Mouse (Mus musculus) urinary bladder, postnatal 14 days (tissue): ENCODE measurements around the gene Ablim1.
A peak's percentile ranks its signal among the peaks of the same experiment; 100 is the strongest.

Source experiments
- DNase-seq: peaks from one replicate; pipeline ENCODE4 v3.0.0; 2021; ENCODE audit warnings: low spot score

The Ablim1 gene

DNA sequence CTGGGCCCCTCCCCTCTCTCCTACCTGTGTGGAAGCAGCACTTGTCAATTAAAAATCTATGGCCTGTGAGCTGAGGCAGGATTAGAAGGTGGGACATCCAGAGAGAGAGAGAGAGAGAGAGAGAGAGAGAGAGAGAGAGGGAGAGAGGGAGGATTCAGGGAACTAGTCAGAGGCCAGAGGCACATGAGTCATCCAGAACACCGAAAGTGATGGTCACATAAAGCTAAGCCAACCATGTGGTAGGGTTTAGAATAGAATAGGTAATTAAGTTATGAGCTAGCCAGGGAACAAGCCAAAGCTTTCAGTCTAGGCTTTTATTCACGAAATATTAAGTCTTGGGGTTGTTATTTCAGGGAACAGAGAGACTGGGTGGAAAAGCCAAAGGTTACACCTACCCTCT lies 10.1 kb downstream of the Ablim1 start:
- DNase-seq = no peak

DNA sequence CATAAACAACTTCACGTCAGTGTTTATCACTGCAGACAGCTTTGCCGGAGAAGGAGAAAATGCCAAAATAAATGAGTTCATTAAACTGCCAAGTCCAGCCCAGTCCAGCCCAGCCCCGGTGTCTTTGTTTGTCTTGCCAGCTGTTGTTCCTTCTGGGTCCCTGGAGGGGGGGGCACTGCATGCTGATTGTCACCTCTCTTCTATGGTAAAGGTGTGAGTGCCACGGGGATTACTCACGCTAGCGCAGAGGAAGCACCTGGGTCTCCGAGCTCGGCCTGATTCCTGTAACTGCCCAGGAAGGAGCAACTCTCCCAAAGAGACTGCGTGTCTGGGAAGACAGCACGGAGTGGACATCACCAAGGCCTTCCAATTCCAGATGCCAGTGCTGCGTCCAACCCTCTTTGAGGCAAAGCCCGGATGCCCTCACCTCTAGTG lies 12.7 kb downstream of the Ablim1 start:
- DNase-seq = no peak

GRCm38 (mm10) chr19:57298006-57298405 lies 16.7 kb downstream of the Ablim1 start:
- DNase-seq = no peak

DNA sequence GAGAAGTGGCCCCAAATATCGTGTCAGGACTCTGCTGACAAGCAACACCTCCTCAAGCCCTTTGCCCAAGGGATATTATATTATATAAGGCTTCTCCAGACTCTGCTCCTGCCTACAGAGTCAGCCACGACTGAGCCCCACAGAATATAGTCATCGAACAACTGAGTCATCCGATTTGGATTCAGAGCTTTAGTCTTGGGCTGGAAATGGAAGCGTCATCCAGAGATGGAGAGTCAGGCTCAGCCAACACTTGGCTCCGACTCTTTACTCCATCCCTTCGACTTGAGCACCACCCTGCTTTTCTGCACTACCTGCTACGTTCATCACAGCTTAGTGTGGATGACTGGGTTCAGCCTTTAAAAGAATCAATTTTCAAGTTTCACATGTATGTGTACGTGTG lies 17.3 kb downstream of the Ablim1 start:
- no peak for DNase-seq

DNA sequence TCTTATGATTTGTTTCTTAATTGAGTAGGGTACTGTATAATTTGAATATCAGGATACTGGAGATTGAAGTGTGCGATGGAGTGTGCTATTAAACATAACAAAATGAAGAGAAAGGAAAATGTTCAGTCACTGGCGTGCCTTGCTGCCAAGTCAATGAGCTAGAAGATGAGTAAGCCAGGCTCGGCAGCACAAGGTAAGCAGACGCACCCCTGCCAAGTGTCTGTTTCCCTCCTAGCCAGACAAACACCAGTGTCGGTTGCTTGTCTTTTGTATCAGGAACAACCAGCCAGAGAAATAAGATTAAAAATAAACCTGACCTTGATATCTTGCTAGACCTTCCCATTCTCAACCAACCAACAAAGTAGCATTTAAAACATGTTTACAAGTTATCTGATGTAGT lies 18.2 kb downstream of the Ablim1 start:
- peak; percentile 45 for DNase-seq

DNA sequence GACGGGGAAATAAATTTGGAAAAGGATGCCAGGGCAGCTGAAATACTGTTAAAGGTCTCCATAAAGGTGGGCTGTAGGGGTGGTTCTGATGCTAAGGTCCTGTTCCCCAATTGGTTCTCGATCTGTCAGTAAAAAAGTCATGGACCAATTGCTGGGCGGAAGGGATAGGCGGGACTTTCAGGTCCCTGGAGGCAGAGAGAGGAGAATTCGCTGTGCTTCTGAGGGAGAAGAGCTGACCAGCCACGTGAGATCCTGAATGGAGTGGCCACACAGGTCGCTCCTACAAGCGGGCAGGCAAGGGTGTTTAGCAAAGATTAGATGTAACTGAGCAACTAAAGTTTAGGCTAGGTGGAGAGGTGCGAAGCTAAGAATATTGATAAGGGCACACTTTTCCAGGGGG lies 19.2 kb downstream of the Ablim1 start:
- DNase-seq = no peak

- DNase-seq = no peak
These were observed 20.4 kb downstream of the Ablim1 start for GRCm38 (mm10) chr19:57294356-57294755.

GRCm38 (mm10) chr19:57293737-57294136 lies 21.0 kb downstream of the Ablim1 start:
- peak; percentile 64 for DNase-seq

DNA sequence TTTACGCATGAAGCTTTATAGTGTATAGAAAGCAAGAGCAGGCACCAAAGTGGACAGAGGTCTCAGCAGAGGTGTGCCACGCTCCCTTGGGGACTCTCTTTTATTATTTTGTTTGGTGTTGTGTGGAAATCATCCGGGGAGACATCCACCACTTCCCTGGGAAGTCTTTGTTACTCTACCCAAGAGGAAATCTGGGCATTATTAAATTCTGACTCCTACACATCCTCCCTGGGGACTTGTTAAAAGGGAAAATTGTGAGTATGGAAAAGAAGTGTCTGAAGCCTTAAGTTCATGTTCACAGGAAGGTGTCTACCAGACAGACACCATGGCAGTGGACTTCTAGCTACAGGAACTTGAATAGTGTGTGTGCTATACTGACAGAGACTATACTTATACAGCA lies 31.4 kb downstream of the Ablim1 start:
- no peak for DNase-seq

- DNase-seq = no peak
These were observed 32.1 kb downstream of the Ablim1 start for GRCm38 (mm10) chr19:57282642-57283041.

- DNase-seq = no peak
These were observed 35.1 kb downstream of the Ablim1 start for GRCm38 (mm10) chr19:57279666-57280065.

DNA sequence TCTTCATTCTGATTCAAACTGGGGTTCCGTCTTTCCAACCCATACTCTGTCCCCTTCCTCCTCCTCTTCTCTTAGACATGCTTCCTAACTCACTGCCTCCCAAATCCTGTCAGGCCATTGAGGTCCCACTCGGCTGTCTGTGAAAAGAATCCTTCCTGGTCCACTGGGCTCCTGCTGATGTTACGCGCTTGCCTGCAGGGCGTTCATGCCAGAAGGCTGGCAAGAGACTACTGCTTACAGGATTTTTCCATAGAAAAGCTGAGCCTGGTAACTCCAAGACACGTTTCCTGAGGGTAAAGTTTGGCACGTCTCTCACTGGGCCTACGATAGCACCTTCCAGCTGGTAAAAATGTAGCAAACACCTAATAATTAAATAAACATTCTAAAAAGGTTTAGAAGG lies 36.5 kb downstream of the Ablim1 start:
- DNase-seq = no peak

DNA sequence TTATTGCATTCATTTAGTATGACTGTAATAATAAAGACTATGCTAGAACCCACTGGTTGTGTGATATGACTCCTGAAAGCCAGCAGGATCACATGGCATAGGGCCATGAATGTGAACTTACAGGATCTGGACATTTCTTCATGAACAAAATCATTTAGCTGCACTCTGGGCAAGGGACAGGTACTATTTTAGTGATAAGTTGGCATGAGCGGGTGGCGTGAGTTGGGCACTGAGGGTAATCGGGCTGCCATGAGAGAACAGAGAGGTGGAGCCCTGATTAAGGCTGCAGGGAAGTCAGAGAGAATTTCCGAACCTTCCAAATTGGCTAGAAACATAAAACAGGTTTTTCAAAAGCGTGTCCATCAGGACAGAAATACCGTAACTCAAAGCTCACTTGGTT lies 37.7 kb downstream of the Ablim1 start:
- no peak for DNase-seq

GRCm38 (mm10) chr19:57275166-57275953 lies 39.4 kb downstream of the Ablim1 start:
- no peak for DNase-seq

DNA sequence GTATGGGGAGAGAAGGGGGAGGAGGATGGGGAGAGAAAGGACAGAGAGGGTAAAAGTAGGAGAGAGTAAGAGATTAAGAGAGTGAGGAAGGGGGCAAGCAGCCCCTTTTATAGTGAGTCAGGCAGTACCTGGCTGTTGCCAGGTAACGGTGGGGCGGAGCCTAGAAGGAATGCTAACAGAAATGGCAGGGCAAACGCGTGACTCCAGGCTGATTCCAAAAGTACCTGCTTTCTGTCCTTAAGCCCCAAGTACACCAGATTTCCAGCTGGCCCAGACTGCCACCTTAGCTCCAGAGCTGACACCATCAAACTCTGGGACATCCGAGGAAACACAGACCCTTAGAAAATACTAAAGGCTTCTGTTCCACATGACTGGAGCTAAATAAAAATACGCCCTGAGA lies 40.0 kb downstream of the Ablim1 start:
- DNase-seq = peak; percentile 51

DNA sequence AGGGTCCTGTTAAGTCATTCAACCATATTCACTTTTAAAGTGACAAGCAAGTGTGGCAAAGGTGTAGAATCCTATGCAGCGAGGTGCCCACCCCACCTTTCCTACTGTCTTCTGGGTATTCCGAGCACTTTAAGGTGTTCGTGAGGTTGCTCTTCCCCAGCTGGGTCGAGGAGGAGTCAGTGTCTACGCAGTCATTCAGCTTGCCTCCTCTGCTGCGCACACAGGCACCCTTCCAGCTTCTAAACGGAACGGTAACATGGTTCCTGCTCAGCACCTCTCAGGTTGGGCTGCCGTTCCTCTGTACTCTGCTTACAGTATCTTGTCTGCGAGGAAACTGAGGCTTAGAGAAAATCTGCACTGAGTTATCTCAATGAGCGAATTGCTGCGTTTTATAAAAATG lies 40.4 kb downstream of the Ablim1 start:
- no peak for DNase-seq

DNA sequence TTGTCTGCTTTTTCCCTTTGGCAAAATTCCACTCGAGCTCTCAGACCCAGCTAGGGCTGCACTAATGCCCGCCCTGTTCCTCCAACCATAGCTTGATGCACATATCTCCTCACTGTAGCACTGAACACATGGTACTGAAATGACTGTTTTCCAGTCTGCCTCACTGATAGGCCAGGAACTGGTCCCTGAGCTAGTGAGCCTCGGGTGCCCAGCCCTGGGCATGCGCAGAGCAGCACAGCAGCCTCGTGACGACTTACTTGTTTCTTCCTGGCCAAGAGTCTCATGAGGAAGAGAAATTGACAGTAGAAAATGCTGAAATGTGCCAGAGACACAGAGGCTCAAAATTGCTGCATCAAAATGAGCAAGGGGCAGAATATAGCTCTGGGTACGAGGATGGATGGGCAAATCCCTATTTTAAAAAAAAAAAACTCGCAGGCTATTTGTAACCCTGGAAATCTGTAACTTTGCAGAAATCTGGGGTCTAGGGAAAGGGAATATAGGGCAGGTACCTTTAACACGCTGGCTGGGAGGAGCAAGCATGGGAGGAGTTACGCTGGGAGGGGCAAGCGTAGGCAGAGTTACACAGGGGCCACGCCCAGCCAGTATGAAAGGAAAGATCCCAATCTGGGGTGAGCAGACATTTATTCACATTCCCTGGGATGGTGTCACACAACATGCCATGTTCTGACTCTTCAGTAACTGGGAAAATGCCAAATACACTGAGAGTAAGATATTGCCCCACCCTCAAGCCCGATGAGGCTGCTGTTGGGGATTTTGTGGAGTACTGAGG lies 41.7 kb downstream of the Ablim1 start:
- DNase-seq = peak; percentile 85

GRCm38 (mm10) chr19:57271757-57272156 lies 43.0 kb downstream of the Ablim1 start:
- no peak for DNase-seq

GRCm38 (mm10) chr19:57270711-57271110 lies 44.0 kb downstream of the Ablim1 start:
- DNase-seq = no peak

- DNase-seq = no peak
These were observed 44.9 kb downstream of the Ablim1 start for GRCm38 (mm10) chr19:57269791-57270190.

DNA sequence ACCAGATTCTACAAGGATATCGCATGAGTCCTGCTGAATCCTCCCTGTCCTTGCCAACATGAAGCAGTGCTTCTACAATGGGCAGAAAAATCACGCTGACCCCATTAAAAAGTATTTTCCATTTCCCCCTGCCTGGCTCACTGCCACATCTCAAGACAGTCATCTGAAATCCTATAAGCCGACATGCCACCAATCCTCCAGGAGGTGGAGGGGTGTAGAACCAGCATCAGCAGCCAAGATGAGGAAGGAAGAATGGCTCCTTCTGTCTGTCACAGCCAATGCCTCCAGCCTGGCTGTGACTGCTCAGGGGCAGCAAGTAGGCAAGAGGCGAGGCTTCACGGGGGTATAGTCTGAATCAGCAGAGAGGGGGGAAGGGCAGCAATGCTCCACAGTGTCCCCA lies 47.2 kb downstream of the Ablim1 start:
- no peak for DNase-seq

DNA sequence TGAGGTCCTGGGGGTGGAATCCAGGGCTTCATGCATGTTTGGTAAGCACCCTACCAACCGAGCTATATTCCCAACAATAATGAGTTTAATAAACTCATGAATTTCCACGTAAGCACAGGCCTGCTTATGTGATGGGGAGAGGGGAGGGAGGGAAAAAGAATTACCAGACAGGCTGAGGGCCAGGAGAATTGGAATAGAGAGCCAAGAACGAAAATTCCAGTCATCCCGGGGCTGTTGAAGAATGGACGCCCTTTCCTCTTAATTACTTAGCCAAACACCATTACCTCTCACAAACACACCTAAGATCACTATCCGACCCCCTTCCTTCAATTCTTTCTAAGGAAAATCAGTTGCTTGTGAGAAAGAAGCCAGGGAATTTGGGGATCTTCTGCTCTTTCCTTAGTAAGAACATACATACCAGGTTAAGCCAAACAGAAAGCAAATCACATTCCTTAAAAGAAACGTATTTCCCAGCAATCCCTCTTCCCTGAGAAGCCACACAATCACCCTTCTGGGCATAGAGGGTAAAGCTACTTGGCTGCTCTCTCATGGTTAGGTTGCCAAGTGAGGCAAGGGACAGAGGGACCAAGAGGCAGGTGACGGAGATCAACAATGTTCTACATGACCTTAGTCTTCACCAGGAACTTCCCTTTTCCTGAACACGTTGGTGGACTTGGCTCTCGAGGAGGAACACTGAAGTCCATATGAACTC lies 48.2 kb downstream of the Ablim1 start:
- DNase-seq = no peak
